Mouse (Mus musculus) spleen, adult 2 months (tissue): ENCODE measurements at regions not wholly inside any gene's neighbourhood (a gene's known extent, or its start where the extent isn't known, plus 50 kb on each side); places are given as distances from the start of the nearest gene placed in this dataset.

Experiments
- CTCF ChIP-seq: fragments of 200-500 bp; IDR thresholded peaks from 2 replicates; pipeline ENCODE4 v1.5.1; 2011; ENCODE audit warnings: mild to moderate bottlenecking, inconsistent platforms; ENCODE audit not compliant: insufficient read depth, insufficient read length, insufficient replicate concordance; ENCODE audit errors: extremely low read depth
- POLR2A ChIP-seq: fragments of 200-500 bp; IDR thresholded peaks from 2 replicates; pipeline ENCODE4 v1.6.1; 2011; ENCODE audit warnings: low read depth, low read length, inconsistent platforms

GRCm38 (mm10) chr8:12051357-12051756 is 211.1 kb downstream of the Tex29 start:
- no peak for TF ChIP-seq CTCF
- TF ChIP-seq POLR2A = no peak
